Mouse (Mus musculus) forebrain, postnatal 0 days (tissue): ENCODE data around the gene Hid1. TPM values are rescaled to one million over a fixed set of nuclear protein-coding genes. Genes with fewer than 3 reads are reported as not detected.

ENCODE experiments used
- ATAC-seq: fragments of 200-750 bp; cut with Nextera tagmentation; 2 replicates; pipeline ENCODE4 v1.8.0; 2017; ENCODE audit warnings: mild to moderate bottlenecking, moderate library complexity
- DNase-seq: peaks from one replicate; pipeline ENCODE4 v3.0.0-alpha.2; 2015
- H3K27ac ChIP-seq: fragments of 300-500 bp; sonication (generic); 2 replicates; pipeline ENCODE4 v1.5.1; 2014; ENCODE audit warnings: low read depth, mild to moderate bottlenecking, antibody characterized with exemption, low read length, moderate library complexity, mixed read lengths
- H3K27me3 ChIP-seq: fragments of 300-500 bp; sonication (generic); 2 replicates; pipeline ENCODE4 v1.6.1; 2014; ENCODE audit warnings: mild to moderate bottlenecking, low read length, mixed read lengths; ENCODE audit not compliant: insufficient read depth
- H3K36me3 ChIP-seq: fragments of 300-500 bp; sonication (generic); 2 replicates; pipeline ENCODE4 v1.6.1; 2014; ENCODE audit warnings: mild to moderate bottlenecking, moderate library complexity; ENCODE audit not compliant: insufficient read depth
- H3K4me1 ChIP-seq: fragments of 300-500 bp; sonication (generic); 2 replicates; pipeline ENCODE4 v1.6.1; 2014; ENCODE audit warnings: antibody characterized with exemption; ENCODE audit not compliant: insufficient read depth
- H3K4me2 ChIP-seq: fragments of 300-500 bp; sonication (generic); 2 replicates; pipeline ENCODE4 v1.6.1; 2014; ENCODE audit warnings: low read depth, mild to moderate bottlenecking, moderate library complexity
- H3K4me3 ChIP-seq: fragments of 300-500 bp; sonication (generic); 2 replicates; pipeline ENCODE4 v1.5.1; 2014; ENCODE audit warnings: low read depth, low read length, mixed read lengths
- H3K9ac ChIP-seq: fragments of 300-500 bp; sonication (generic); 2 replicates; pipeline ENCODE4 v1.6.1; 2014; ENCODE audit warnings: mild to moderate bottlenecking
- H3K9me3 ChIP-seq: fragments of 300-500 bp; sonication (generic); 2 replicates; pipeline ENCODE4 v1.6.1; 2016; ENCODE audit warnings: low read length
- CTCF ChIP-seq: sonication (generic); IDR thresholded peaks from 2 replicates; pipeline ENCODE4 v1.5.1; 2016; ENCODE audit warnings: antibody characterized with exemption, control low read depth, low read depth
- WGBS: fragments of 180-500 bp; shearing (Covaris S2); extraction: QIAGEN DNeasy Blood & Tissue Kit; methylation state at CpG from one replicate; pipeline ENCODE4 v1.1.7; 2014; 5-methylcytosine and 5-hydroxymethylcytosine counted together
- polyA plus RNA-seq: library from polyadenylated mRNA; unstranded; fragments of >200 nt; fragmentation: Nextera tagmentation; extraction: Ambion mirVana; gene quantifications from 2 replicates; pipeline ENCODE4 v1.2.1, GENCODE M21; 2015
- total RNA-seq: library from RNA; depleted of rRNA; stranded (reverse); fragments of >200 nt; gene quantifications from 2 replicates; pipeline ENCODE4 v1.2.3, GENCODE M21; 2014

The Hid1 gene
- total and polyA plus RNA-seq, 2 experiments from 2014 or later = 46.6 to 52.4 TPM

GRCm38 (mm10) chr11:115353375-115353774 lies 14.2 kb downstream of the Hid1 start:
- no peak for TF ChIP-seq CTCF
- Histone ChIP-seq H3K9me3 (no peaks in the 10 kb centered on the region), H3K27ac (no peak overlapping the region), H3K27me3 (no peaks in the 10 kb centered on the region), H3K36me3 (peaks cover 59% of the 10 kb centered on the region), H3K4me2 (no peak overlapping the region), H3K4me3 (no peak overlapping the region), H3K9ac (no peak overlapping the region), H3K4me1 (no peaks in the 10 kb centered on the region)
- ATAC-seq (no peak), DNase-seq (no peak)
- WGBS = 93% methylated on average over 5 of the region's 5 CpGs

GRCm38 (mm10) chr11:115349976-115350375 lies 17.6 kb downstream of the Hid1 start:
- ATAC-seq (no peak), DNase-seq (no peak)
- H3K4me2 ChIP-seq = no peak overlapping the region
- no peak overlapping the region for H3K27ac ChIP-seq
- H3K9ac ChIP-seq = no peak overlapping the region
- no peaks in the 10 kb centered on the region for H3K27me3 ChIP-seq
- no peaks in the 10 kb centered on the region for H3K9me3 ChIP-seq
- TF ChIP-seq CTCF = no peak
- WGBS = 87% methylated on average over 4 of the region's 4 CpGs
- H3K4me3 ChIP-seq = no peak overlapping the region
- H3K4me1 ChIP-seq = no peaks in the 10 kb centered on the region
- H3K36me3 ChIP-seq = peaks cover 47% of the 10 kb centered on the region

- ATAC-seq (no peak), DNase-seq (no peak)
- Histone ChIP-seq H3K27ac (no peak overlapping the region), H3K4me3 (no peak overlapping the region), H3K4me1 (no peaks in the 10 kb centered on the region), H3K9ac (no peak overlapping the region), H3K36me3 (peaks cover 45% of the 10 kb centered on the region), H3K4me2 (no peak overlapping the region), H3K9me3 (no peaks in the 10 kb centered on the region), H3K27me3 (no peaks in the 10 kb centered on the region)
- no peak for TF ChIP-seq CTCF
- 69% methylated on average over 17 of the region's 17 CpGs for WGBS
Measured at GRCm38 (mm10) chr11:115348681-115349248, 18.8 kb downstream of the Hid1 start.

- DNase-seq = no peak
- no peak for TF ChIP-seq CTCF
- H3K4me2 ChIP-seq = no peak overlapping the region
- WGBS = 66% methylated on average over 7 of the region's 7 CpGs
- H3K4me1 ChIP-seq = no peaks in the 10 kb centered on the region
- H3K9me3 ChIP-seq = no peaks in the 10 kb centered on the region
- H3K27me3 ChIP-seq = no peaks in the 10 kb centered on the region; the same call in 1 of the 2 replicates
- H3K9ac ChIP-seq = no peak overlapping the region
- no peak overlapping the region for H3K27ac ChIP-seq
- no peak overlapping the region for H3K4me3 ChIP-seq
- ATAC-seq = no peak
- H3K36me3 ChIP-seq = peaks cover 15% of the 10 kb centered on the region
Measured at GRCm38 (mm10) chr11:115345515-115345914, 22.0 kb downstream of the Hid1 start.

- no peak for TF ChIP-seq CTCF
Measured at GRCm38 (mm10) chr11:115344967-115345366, 22.6 kb downstream of the Hid1 start.

GRCm38 (mm10) chr11:115341866-115342265 lies 25.7 kb downstream of the Hid1 start:
- Histone ChIP-seq H3K36me3 (no peaks in the 10 kb centered on the region), H3K4me1 (no peaks in the 10 kb centered on the region), H3K9ac (no peak overlapping the region), H3K9me3 (no peaks in the 10 kb centered on the region), H3K27ac (no peak overlapping the region), H3K27me3 (no peaks in the 10 kb centered on the region; the same call in 1 of the 2 replicates), H3K4me3 (no peak overlapping the region), H3K4me2 (no peak overlapping the region)
- no peak for ATAC-seq
- WGBS = 62% methylated on average over 6 of the region's 6 CpGs
- no peak for TF ChIP-seq CTCF
- DNase-seq = no peak

More at GRCm38 (mm10) chr11:115344967-115345366, 22.6 kb downstream of the Hid1 start:
- Histone ChIP-seq H3K36me3 (peaks cover 9% of the 10 kb centered on the region), H3K4me3 (no peak overlapping the region), H3K4me2 (no peak overlapping the region), H3K9me3 (no peaks in the 10 kb centered on the region), H3K9ac (no peak overlapping the region), H3K27ac (no peak overlapping the region), H3K4me1 (no peaks in the 10 kb centered on the region), H3K27me3 (no peaks in the 10 kb centered on the region; the same call in 1 of the 2 replicates)
- ATAC-seq (no peak), DNase-seq (no peak)
- WGBS = 15% methylated on average over 12 of the region's 12 CpGs

GRCm38 (mm10) chr11:115341246-115341645 lies 26.3 kb downstream of the Hid1 start:
- ATAC-seq (no peak), DNase-seq (no peak)
- no peak overlapping the region for H3K4me2 ChIP-seq
- no peaks in the 10 kb centered on the region for H3K4me1 ChIP-seq
- no peak overlapping the region for H3K27ac ChIP-seq
- H3K27me3 ChIP-seq = peaks cover under 1% of the 10 kb centered on the region; the same call in 1 of the 2 replicates
- no peak overlapping the region for H3K9ac ChIP-seq
- no peak overlapping the region for H3K4me3 ChIP-seq
- WGBS = 68% methylated on average over 2 of the region's 2 CpGs
- no peaks in the 10 kb centered on the region for H3K36me3 ChIP-seq
- TF ChIP-seq CTCF = no peak
- no peaks in the 10 kb centered on the region for H3K9me3 ChIP-seq
